Mouse (Mus musculus): ENCODE results near the gene Hnrnpa0. TPM values are rescaled to one million over a fixed set of nuclear protein-coding genes. Genes with fewer than 3 reads are reported as not detected.
A peak's percentile ranks its signal among the peaks of the same experiment; 100 is the strongest.

The Hnrnpa0 gene
- polyA plus RNA-seq, 1 experiment from 2014 or later, result 51.2 TPM

- no peak for DNase-seq (ENCODE audit: low spot score)
- WGBS, result 93% methylated on average over 6 of the region's 6 CpGs
- no peaks in the 10 kb centered on the region for H3K27me3 ChIP-seq (ENCODE audit: control insufficient read depth, insufficient read depth, low read length)
- H3K36me3 ChIP-seq (ENCODE audit: control insufficient read depth, insufficient read depth, low read length), result no peaks in the 10 kb centered on the region
- no peak overlapping the region for H3K4me3 ChIP-seq (ENCODE audit: low read depth, low read length)
- no peaks in the 10 kb centered on the region for H3K9me3 ChIP-seq (ENCODE audit: control insufficient read depth, low read length)
- no peak for ATAC-seq (replicated peaks; ENCODE audit: low FRiP score)
- H3K9ac ChIP-seq (ENCODE audit: low read length), result no peak overlapping the region
- peaks cover 12% of the 10 kb centered on the region for H3K4me1 ChIP-seq (replicated peaks; ENCODE audit: control insufficient read depth, insufficient read depth, low read length)
- no peak overlapping the region for H3K4me2 ChIP-seq (ENCODE audit: low read depth, low read length, severe bottlenecking)
- no peak overlapping the region for H3K27ac ChIP-seq (ENCODE audit: low read depth, low read length)
Measured at GRCm38 (mm10) chr13:58111306-58111705, 17.1 kb downstream of the Hnrnpa0 start.

- H3K9me3 ChIP-seq (ENCODE audit: control insufficient read depth, low read length), result no peaks in the 10 kb centered on the region
- DNase-seq (ENCODE audit: low spot score) (peak; percentile 64), ATAC-seq (replicated peaks; ENCODE audit: low FRiP score) (peak; percentile 90)
- no peaks in the 10 kb centered on the region for H3K36me3 ChIP-seq (ENCODE audit: control insufficient read depth, insufficient read depth, low read length)
- no peak overlapping the region for H3K27ac ChIP-seq (ENCODE audit: low read depth, low read length)
- no peaks in the 10 kb centered on the region; the same call in 1 of the 2 replicates for H3K4me1 ChIP-seq (replicated peaks; ENCODE audit: control insufficient read depth, insufficient read depth, low read length)
- no peaks in the 10 kb centered on the region for H3K27me3 ChIP-seq (ENCODE audit: control insufficient read depth, insufficient read depth, low read length)
- H3K9ac ChIP-seq (ENCODE audit: low read length), result no peak overlapping the region
- 16% methylated on average over 8 of the region's 8 CpGs for WGBS
- no peak overlapping the region for H3K4me3 ChIP-seq (ENCODE audit: low read depth, low read length)
- H3K4me2 ChIP-seq (ENCODE audit: low read depth, low read length, severe bottlenecking), result no peak overlapping the region
Measured at GRCm38 (mm10) chr13:58090643-58091042, 37.7 kb downstream of the Hnrnpa0 start.

- WGBS, result 93% methylated on average over 5 of the region's 5 CpGs
- ATAC-seq (replicated peaks; ENCODE audit: low FRiP score), result no peak
Measured at GRCm38 (mm10) chr13:58084396-58084795, 44.0 kb downstream of the Hnrnpa0 start.

GRCm38 (mm10) chr13:58083521-58083920 lies 44.8 kb downstream of the Hnrnpa0 start:
- Histone ChIP-seq H3K36me3 (ENCODE audit: control insufficient read depth, insufficient read depth, low read length) (no peaks in the 10 kb centered on the region), H3K9ac (ENCODE audit: low read length) (no peak overlapping the region), H3K27ac (ENCODE audit: low read depth, low read length) (no peak overlapping the region), H3K4me2 (ENCODE audit: low read depth, low read length, severe bottlenecking) (no peak overlapping the region), H3K4me1 (replicated peaks; ENCODE audit: control insufficient read depth, insufficient read depth, low read length) (no peaks in the 10 kb centered on the region), H3K4me3 (ENCODE audit: low read depth, low read length) (no peak overlapping the region), H3K9me3 (ENCODE audit: control insufficient read depth, low read length) (no peaks in the 10 kb centered on the region), H3K27me3 (ENCODE audit: control insufficient read depth, insufficient read depth, low read length) (no peaks in the 10 kb centered on the region)
- ATAC-seq (replicated peaks; ENCODE audit: low FRiP score), result no peak
- no peak for DNase-seq (ENCODE audit: low spot score)
- 86% methylated on average over 11 of the region's 11 CpGs for WGBS

More at GRCm38 (mm10) chr13:58084396-58084795, 44.0 kb downstream of the Hnrnpa0 start:
- no peak for DNase-seq (ENCODE audit: low spot score)
- Histone ChIP-seq H3K36me3 (ENCODE audit: control insufficient read depth, insufficient read depth, low read length) (no peaks in the 10 kb centered on the region), H3K27ac (ENCODE audit: low read depth, low read length) (no peak overlapping the region), H3K4me3 (ENCODE audit: low read depth, low read length) (no peak overlapping the region), H3K27me3 (ENCODE audit: control insufficient read depth, insufficient read depth, low read length) (no peaks in the 10 kb centered on the region), H3K4me2 (ENCODE audit: low read depth, low read length, severe bottlenecking) (no peak overlapping the region), H3K9ac (ENCODE audit: low read length) (no peak overlapping the region), H3K9me3 (ENCODE audit: control insufficient read depth, low read length) (no peaks in the 10 kb centered on the region), H3K4me1 (replicated peaks; ENCODE audit: control insufficient read depth, insufficient read depth, low read length) (no peaks in the 10 kb centered on the region)

GRCm38 (mm10) chr13:58083048-58083447 lies 45.3 kb downstream of the Hnrnpa0 start:
- WGBS, result 80% methylated on average over 5 of the region's 5 CpGs
- no peaks in the 10 kb centered on the region for H3K27me3 ChIP-seq (ENCODE audit: control insufficient read depth, insufficient read depth, low read length)
- ATAC-seq (replicated peaks; ENCODE audit: low FRiP score) (no peak), DNase-seq (ENCODE audit: low spot score) (no peak)
- H3K9me3 ChIP-seq (ENCODE audit: control insufficient read depth, low read length), result no peaks in the 10 kb centered on the region
- no peak overlapping the region for H3K4me3 ChIP-seq (ENCODE audit: low read depth, low read length)
- H3K36me3 ChIP-seq (ENCODE audit: control insufficient read depth, insufficient read depth, low read length), result no peaks in the 10 kb centered on the region
- H3K9ac ChIP-seq (ENCODE audit: low read length), result no peak overlapping the region
- no peak overlapping the region for H3K4me2 ChIP-seq (ENCODE audit: low read depth, low read length, severe bottlenecking)
- H3K4me1 ChIP-seq (replicated peaks; ENCODE audit: control insufficient read depth, insufficient read depth, low read length), result no peaks in the 10 kb centered on the region
- no peak overlapping the region for H3K27ac ChIP-seq (ENCODE audit: low read depth, low read length)

DNA sequence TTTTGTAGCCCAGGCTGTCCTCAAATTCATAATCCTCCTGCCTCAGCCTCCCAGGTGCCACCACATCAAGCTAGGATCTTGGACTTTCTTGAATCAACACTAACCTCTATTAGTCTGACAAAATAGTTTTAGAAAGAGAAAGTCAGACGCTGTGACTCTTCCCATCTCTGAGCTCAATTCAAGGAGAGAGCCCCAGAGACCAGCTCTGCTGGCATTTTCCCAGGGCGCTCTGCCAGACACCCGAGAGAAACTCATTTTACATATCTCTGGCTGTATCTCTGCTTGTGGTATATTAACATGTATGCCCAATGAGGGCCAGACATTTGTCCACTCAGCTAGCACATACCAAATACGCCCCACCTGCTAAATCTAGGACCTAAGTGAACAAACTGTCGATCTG lies 50.0 kb downstream of the Hnrnpa0 start:
- ATAC-seq (replicated peaks; ENCODE audit: low FRiP score) (no peak), DNase-seq (ENCODE audit: low spot score) (no peak)
- Histone ChIP-seq H3K9me3 (ENCODE audit: control insufficient read depth, low read length) (no peaks in the 10 kb centered on the region), H3K4me1 (replicated peaks; ENCODE audit: control insufficient read depth, insufficient read depth, low read length) (no peaks in the 10 kb centered on the region), H3K9ac (ENCODE audit: low read length) (no peak overlapping the region), H3K27ac (ENCODE audit: low read depth, low read length) (no peak overlapping the region), H3K4me3 (ENCODE audit: low read depth, low read length) (no peak overlapping the region), H3K36me3 (ENCODE audit: control insufficient read depth, insufficient read depth, low read length) (no peaks in the 10 kb centered on the region), H3K4me2 (ENCODE audit: low read depth, low read length, severe bottlenecking) (no peak overlapping the region), H3K27me3 (ENCODE audit: control insufficient read depth, insufficient read depth, low read length) (no peaks in the 10 kb centered on the region)
- 86% methylated on average over 5 of the region's 5 CpGs for WGBS

Other genes with a start within 250 kb of the Hnrnpa0 start
- 3.4 and 4.0 TPM in 2 replicates for gene Spock1, start 220.2 kb downstream of the Hnrnpa0 start, polyA plus RNA-seq (2014; fragmentation: Nextera tagmentation; extraction: Ambion mirVana)
- 3.1 TPM in 2 replicates for gene Klhl3, start 15.0 kb downstream of the Hnrnpa0 start, polyA plus RNA-seq (2014; fragmentation: Nextera tagmentation; extraction: Ambion mirVana)
- 41.6 and 45.8 TPM in 2 replicates for gene Idnk, start 29.1 kb upstream of the Hnrnpa0 start, polyA plus RNA-seq (2014; fragmentation: Nextera tagmentation; extraction: Ambion mirVana)
- 153 and 158 TPM in 2 replicates for gene Ubqln1, start 87.1 kb upstream of the Hnrnpa0 start, polyA plus RNA-seq (2014; fragmentation: Nextera tagmentation; extraction: Ambion mirVana)
- gene Gkap1, start 147.1 kb upstream of the Hnrnpa0 start, polyA plus RNA-seq (2014; fragmentation: Nextera tagmentation; extraction: Ambion mirVana), result 44.9 and 48.5 TPM in 2 replicates
- 1.3 and 1.7 TPM in 2 replicates for gene Kif27, start 230.6 kb upstream of the Hnrnpa0 start, polyA plus RNA-seq (2014; fragmentation: Nextera tagmentation; extraction: Ambion mirVana)